Mouse (Mus musculus): ENCODE measurements around the gene Shld2.

DNA sequence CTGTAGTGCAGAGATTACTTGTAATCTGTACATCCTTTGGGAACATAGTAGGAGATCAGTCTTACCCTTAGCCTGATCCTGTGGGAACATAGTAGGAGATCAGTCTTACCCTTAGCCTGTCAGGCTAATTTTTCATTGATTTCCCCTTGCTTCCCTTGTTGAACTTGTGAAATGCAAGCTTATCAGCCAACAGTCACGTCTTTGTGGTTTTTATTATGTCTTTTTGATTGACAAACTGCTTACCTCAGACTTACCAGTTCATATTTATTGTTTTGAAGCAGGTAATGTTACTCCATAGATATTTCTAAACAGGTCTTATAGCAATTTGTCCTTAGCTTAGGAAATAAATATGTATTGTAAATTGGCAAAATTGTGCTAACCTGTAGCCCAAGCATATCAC is 17.3 kb upstream of the Shld2 start:
- TF ChIP-seq CTCF (IDR thresholded peaks at IDR 0.05; ENCODE audit: insufficient read depth, low read depth, low read length), result no peak
- TF ChIP-seq POLR2A (IDR thresholded peaks at IDR 0.05; ENCODE audit: insufficient read depth, low read depth, low read length), result no peak
